Mouse (Mus musculus): Measurements from ENCODE around the gene Ergic1. TPM values are rescaled to one million over a fixed set of nuclear protein-coding genes. Genes with fewer than 3 reads are reported as not detected.
A peak's percentile ranks its signal among the peaks of the same experiment; 100 is the strongest.

Gene Ergic1
- polyA plus RNA-seq, 2 experiments: 157 to 222 TPM

GRCm38 (mm10) chr17:26551104-26551503 lies 10.2 kb upstream of the Ergic1 start:
- Histone ChIP-seq H3K4me1 (ENCODE audit: control insufficient read depth, insufficient read depth, low read length) (peaks cover 3% of the 10 kb centered on the region; the same call in 1 of the 2 replicates), H3K36me3 (ENCODE audit: control insufficient read depth, insufficient read depth, low read length) (no peaks in the 10 kb centered on the region), H3K4me2 (replicated peaks; ENCODE audit: low read depth, low read length, severe bottlenecking) (no peak overlapping the region), H3K27me3 (ENCODE audit: control insufficient read depth, insufficient read depth, low read length) (0 out of 2 replicates have a peak, but pooled peaks cover 5% of the 10 kb centered on the region), H3K9me3 (ENCODE audit: control insufficient read depth, low read length) (no peaks in the 10 kb centered on the region), H3K27ac (replicated peaks; ENCODE audit: low read depth, low read length) (no peak overlapping the region), H3K4me3 (replicated peaks; ENCODE audit: low read length) (no peak overlapping the region), H3K9ac (ENCODE audit: low read depth, low read length, severe bottlenecking) (no peak overlapping the region)
- no peak for ATAC-seq (ENCODE audit: low FRiP score, low read depth)
- no peak for TF ChIP-seq POLR2A (IDR thresholded peaks at IDR 0.05; ENCODE audit: borderline replicate concordance, extremely low read depth, insufficient read depth, insufficient read length)
- DNase-seq (ENCODE audit: low spot score): no peak
- WGBS: 85% methylated on average over 6 of the region's 6 CpGs

DNA sequence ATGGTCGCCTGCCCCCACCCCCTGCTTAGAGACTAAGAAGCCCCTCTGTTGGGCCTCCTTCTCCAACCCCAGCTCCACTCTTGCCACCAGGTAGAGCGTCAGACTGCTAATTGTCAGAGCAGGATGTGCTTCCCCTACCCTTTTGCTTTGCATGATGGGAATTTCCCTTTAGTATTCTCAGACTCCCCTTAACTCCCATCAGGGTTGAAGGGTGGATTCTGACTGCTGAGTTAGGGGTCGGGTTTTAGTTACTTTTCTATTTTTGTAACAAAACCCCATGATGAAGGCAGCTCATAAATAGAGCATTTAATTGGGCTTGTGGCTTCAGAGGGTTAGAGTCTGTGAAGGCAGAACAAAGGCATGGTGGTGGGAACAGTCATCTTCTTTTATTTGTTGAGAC lies 8.3 kb upstream of the Ergic1 start:
- no peaks in the 10 kb centered on the region for H3K4me1 ChIP-seq (ENCODE audit: control insufficient read depth, insufficient read depth, low read length)
- ATAC-seq (ENCODE audit: low FRiP score, low read depth) (no peak), DNase-seq (ENCODE audit: low spot score) (no peak)
- H3K27ac ChIP-seq (replicated peaks; ENCODE audit: low read depth, low read length): no peak overlapping the region
- WGBS: 61% methylated on average over 3 of the region's 3 CpGs
- H3K4me3 ChIP-seq (replicated peaks; ENCODE audit: low read length): no peak overlapping the region
- H3K9ac ChIP-seq (ENCODE audit: low read depth, low read length, severe bottlenecking): no peak overlapping the region
- no peaks in the 10 kb centered on the region for H3K36me3 ChIP-seq (ENCODE audit: control insufficient read depth, insufficient read depth, low read length)
- H3K9me3 ChIP-seq (ENCODE audit: control insufficient read depth, low read length): no peaks in the 10 kb centered on the region
- no peak for TF ChIP-seq POLR2A (IDR thresholded peaks at IDR 0.05; ENCODE audit: borderline replicate concordance, extremely low read depth, insufficient read depth, insufficient read length)
- 0 out of 2 replicates have a peak, but pooled peaks cover 5% of the 10 kb centered on the region for H3K27me3 ChIP-seq (ENCODE audit: control insufficient read depth, insufficient read depth, low read length)
- H3K4me2 ChIP-seq (replicated peaks; ENCODE audit: low read depth, low read length, severe bottlenecking): no peak overlapping the region

GRCm38 (mm10) chr17:26560526-26561289 lies 581 bp upstream of the Ergic1 start:
- peak overlapping the region; percentile 83 for H3K27ac ChIP-seq (replicated peaks; ENCODE audit: low read depth, low read length)
- H3K9ac ChIP-seq (ENCODE audit: low read depth, low read length, severe bottlenecking): peak overlapping the region; percentile 69
- ATAC-seq (ENCODE audit: low FRiP score, low read depth) (peak; percentile 53), DNase-seq (ENCODE audit: low spot score) (no peak)
- no peak for TF ChIP-seq POLR2A (IDR thresholded peaks at IDR 0.05; ENCODE audit: borderline replicate concordance, extremely low read depth, insufficient read depth, insufficient read length)
- H3K4me1 ChIP-seq (ENCODE audit: control insufficient read depth, insufficient read depth, low read length): peaks cover 15% of the 10 kb centered on the region
- H3K36me3 ChIP-seq (ENCODE audit: control insufficient read depth, insufficient read depth, low read length): peaks cover 21% of the 10 kb centered on the region
- peak overlapping the region; percentile 69 for H3K4me3 ChIP-seq (replicated peaks; ENCODE audit: low read length)
- H3K27me3 ChIP-seq (ENCODE audit: control insufficient read depth, insufficient read depth, low read length): no peaks in the 10 kb centered on the region
- peak overlapping the region; percentile 66 for H3K4me2 ChIP-seq (replicated peaks; ENCODE audit: low read depth, low read length, severe bottlenecking)
- 31% methylated on average over 9 of the region's 9 CpGs for WGBS
- no peaks in the 10 kb centered on the region for H3K9me3 ChIP-seq (ENCODE audit: control insufficient read depth, low read length)

- H3K9me3 ChIP-seq (ENCODE audit: control insufficient read depth, low read length): no peaks in the 10 kb centered on the region
- no peaks in the 10 kb centered on the region for H3K27me3 ChIP-seq (ENCODE audit: control insufficient read depth, insufficient read depth, low read length)
- peak within 1 kb of the TSS; percentile 69 for H3K4me3 ChIP-seq (replicated peaks; ENCODE audit: low read length)
- peak within 1 kb of the TSS; percentile 66 for H3K4me2 ChIP-seq (replicated peaks; ENCODE audit: low read depth, low read length, severe bottlenecking)
- peak within 1 kb of the TSS; percentile 69 for H3K9ac ChIP-seq (ENCODE audit: low read depth, low read length, severe bottlenecking)
- H3K27ac ChIP-seq (replicated peaks; ENCODE audit: low read depth, low read length): peak within 1 kb of the TSS; percentile 83
- peaks cover 29% of the 10 kb centered on the region for H3K36me3 ChIP-seq (ENCODE audit: control insufficient read depth, insufficient read depth, low read length)
- H3K4me1 ChIP-seq (ENCODE audit: control insufficient read depth, insufficient read depth, low read length): peaks cover 15% of the 10 kb centered on the region
- ATAC-seq (ENCODE audit: low FRiP score, low read depth): peak; percentile 53
- no peak for DNase-seq (ENCODE audit: low spot score)
- 2% methylated on average over 12 of the region's 25 CpGs for WGBS
- no peak for TF ChIP-seq POLR2A (IDR thresholded peaks at IDR 0.05; ENCODE audit: borderline replicate concordance, extremely low read depth, insufficient read depth, insufficient read length)
Observed at GRCm38 (mm10) chr17:26561651-26562181, 427 bp downstream of the Ergic1 start, which contains the start of gene Dusp1. Gene Dusp1 (minus strand): TSS chr17:26562128.

DNA sequence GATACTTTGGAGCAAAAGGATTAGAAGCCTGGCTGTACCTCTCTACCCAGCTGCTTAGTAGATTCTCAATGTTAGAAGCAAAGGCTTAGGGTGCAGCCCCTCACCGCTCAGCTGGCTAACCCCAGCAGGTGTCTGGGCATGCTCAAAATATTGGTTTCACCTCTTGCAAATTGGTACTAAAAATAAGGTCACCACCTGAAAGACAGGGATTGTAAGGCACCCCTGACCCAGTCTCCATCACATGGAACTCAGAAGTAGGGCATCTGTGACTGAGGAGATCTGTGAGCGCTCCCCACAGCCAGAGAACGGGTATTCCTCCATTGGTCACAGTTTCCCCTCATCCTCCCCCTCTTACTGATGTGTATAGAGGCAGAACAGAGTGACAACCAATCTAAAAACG lies 1.0 kb downstream of the Ergic1 start:
- H3K4me3 ChIP-seq (replicated peaks; ENCODE audit: low read length): peak overlapping the region; percentile 69
- peaks cover 32% of the 10 kb centered on the region for H3K36me3 ChIP-seq (ENCODE audit: control insufficient read depth, insufficient read depth, low read length)
- H3K9ac ChIP-seq (ENCODE audit: low read depth, low read length, severe bottlenecking): peak overlapping the region; percentile 69
- H3K4me1 ChIP-seq (ENCODE audit: control insufficient read depth, insufficient read depth, low read length): peaks cover 15% of the 10 kb centered on the region
- H3K9me3 ChIP-seq (ENCODE audit: control insufficient read depth, low read length): no peaks in the 10 kb centered on the region
- no peaks in the 10 kb centered on the region for H3K27me3 ChIP-seq (ENCODE audit: control insufficient read depth, insufficient read depth, low read length)
- DNase-seq (ENCODE audit: low spot score) (no peak), ATAC-seq (ENCODE audit: low FRiP score, low read depth) (no peak)
- 70% methylated on average over 4 of the region's 4 CpGs for WGBS
- no peak overlapping the region for H3K27ac ChIP-seq (replicated peaks; ENCODE audit: low read depth, low read length)
- H3K4me2 ChIP-seq (replicated peaks; ENCODE audit: low read depth, low read length, severe bottlenecking): peak overlapping the region; percentile 66
- TF ChIP-seq POLR2A (IDR thresholded peaks at IDR 0.05; ENCODE audit: borderline replicate concordance, extremely low read depth, insufficient read depth, insufficient read length): no peak

Measured in limb, embryonic 14.5 days (tissue).